Mouse (Mus musculus) cerebellum, adult 2 months (tissue): ENCODE results near the gene Fdx1.

Experiments used
- CTCF ChIP-seq: fragments of 200-500 bp; IDR thresholded peaks from 2 replicates; pipeline ENCODE4 v1.5.1; 2011; ENCODE audit warnings: low read depth, mild to moderate bottlenecking, control low read depth, low read length, moderate library complexity, borderline replicate concordance; ENCODE audit not compliant: insufficient read depth
- POLR2A ChIP-seq: fragments of 200-500 bp; IDR thresholded peaks from 2 replicates; pipeline ENCODE4 v1.6.1; 2011; ENCODE audit warnings: low read length, control low read depth, borderline replicate concordance; ENCODE audit not compliant: insufficient read depth

GRCm38 (mm10) chr9:51928116-51928515 lies 35.2 kb downstream of the Fdx1 start:
- TF ChIP-seq POLR2A = no peak
- no peak for TF ChIP-seq CTCF
